Mouse (Mus musculus): ENCODE measurements around the gene Gtf2a1l.

The Gtf2a1l gene

DNA sequence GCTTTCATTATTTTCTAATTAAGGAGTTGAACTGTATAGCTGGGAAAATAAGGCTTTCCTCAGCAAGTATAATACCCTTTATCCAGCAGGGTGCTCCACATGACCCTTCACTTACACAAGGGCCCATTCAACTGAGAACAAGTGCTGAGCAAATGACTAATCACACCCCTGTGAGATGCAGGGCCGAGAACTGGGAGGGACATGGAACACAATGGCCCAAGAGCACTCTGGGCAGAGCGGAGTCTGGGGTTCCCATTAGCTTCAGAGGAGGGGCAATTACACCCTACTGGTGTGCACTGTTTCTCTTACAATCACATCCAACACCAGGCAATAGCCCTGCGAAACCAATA is 95.7 kb downstream of the Gtf2a1l start:
- in situ Hi-C loops (cut with MboI, MseI), result no loop called here

Measured in T-helper 2 cell (primary cell).